Mouse (Mus musculus): ENCODE measurements around the gene Astn1.

- TF ChIP-seq CTCF (IDR thresholded peaks at IDR 0.05; ENCODE audit: control insufficient read depth, insufficient read depth, insufficient read length) (no peak), USF1 (IDR thresholded peaks at IDR 0.05; ENCODE audit: low read depth) (no peak), CEBPB (IDR thresholded peaks at IDR 0.05; ENCODE audit: low read depth) (no peak), MYOD1 (IDR thresholded peaks at IDR 0.05; ENCODE audit: control insufficient read depth, insufficient read length, low read depth) (no peak), MAX (IDR thresholded peaks at IDR 0.05) (no peak), MYOG (IDR thresholded peaks at IDR 0.05; ENCODE audit: control insufficient read depth, extremely low read depth, insufficient read length) (no peak)
Observed at GRCm38 (mm10) chr1:158421451-158421850, 59.4 kb downstream of the Astn1 start.
